Mouse (Mus musculus): ENCODE data around the gene Cald1. TPM values are rescaled to one million over a fixed set of nuclear protein-coding genes. Genes with fewer than 3 reads are reported as not detected.

The Cald1 gene
- polyA plus RNA-seq, 1 experiment from 2014 or later, result 66.1 TPM

- no peaks in the 10 kb centered on the region for H3K9me3 ChIP-seq (ENCODE audit: control insufficient read depth, low read length)
Measured at GRCm38 (mm10) chr6:34717651-34718050, 119.4 kb downstream of the Cald1 start.

DNA sequence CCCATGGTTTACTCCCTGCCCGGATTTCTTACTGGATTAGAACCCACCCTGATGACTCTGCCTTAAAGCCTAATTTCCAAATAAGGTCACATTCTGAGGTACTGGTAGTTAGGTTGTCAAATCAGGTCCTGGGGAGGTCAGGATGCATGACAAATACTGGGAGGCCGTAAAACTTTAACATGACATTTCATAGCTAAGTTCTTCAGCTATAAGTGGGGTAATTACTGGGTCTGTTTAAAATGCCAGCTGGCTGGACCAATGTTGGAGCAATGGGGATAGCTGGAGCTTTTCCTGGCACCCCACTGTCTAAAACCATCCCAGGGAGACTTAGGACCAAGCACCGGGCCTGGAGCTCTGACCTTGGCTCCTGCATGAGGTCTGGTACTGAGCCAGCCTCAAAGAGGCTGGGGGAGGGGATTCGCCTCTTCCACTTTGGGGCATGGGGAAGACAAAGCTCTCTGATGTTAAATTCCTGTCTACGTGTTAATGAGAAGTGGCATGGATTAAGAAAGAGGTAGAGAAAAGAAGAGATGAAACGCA lies 120.9 kb downstream of the Cald1 start:
- ATAC-seq, result no peak
- H3K27ac ChIP-seq (ENCODE audit: low read depth, low read length), result no peak overlapping the region
- H3K4me1 ChIP-seq (ENCODE audit: control insufficient read depth, insufficient read depth, low read depth, low read length), result no peaks in the 10 kb centered on the region
- no peak overlapping the region for H3K4me3 ChIP-seq (ENCODE audit: low read length)
- no peak overlapping the region for H3K9ac ChIP-seq (ENCODE audit: low read depth, low read length)
- WGBS, result 70% methylated on average over 6 of the region's 6 CpGs
- no peaks in the 10 kb centered on the region for H3K9me3 ChIP-seq (ENCODE audit: control insufficient read depth, low read length)
- no peaks in the 10 kb centered on the region for H3K27me3 ChIP-seq (replicated peaks; ENCODE audit: control insufficient read depth, insufficient read depth, low read length)
- no peak overlapping the region for H3K4me2 ChIP-seq (ENCODE audit: low read length)
- no peaks in the 10 kb centered on the region for H3K36me3 ChIP-seq (ENCODE audit: control insufficient read depth, insufficient read depth, low read length)

More at GRCm38 (mm10) chr6:34717651-34718050, 119.4 kb downstream of the Cald1 start:
- Histone ChIP-seq H3K4me2 (ENCODE audit: low read length) (no peak overlapping the region), H3K36me3 (ENCODE audit: control insufficient read depth, insufficient read depth, low read length) (no peaks in the 10 kb centered on the region), H3K27ac (ENCODE audit: low read depth, low read length) (no peak overlapping the region), H3K9ac (ENCODE audit: low read depth, low read length) (no peak overlapping the region), H3K27me3 (replicated peaks; ENCODE audit: control insufficient read depth, insufficient read depth, low read length) (no peaks in the 10 kb centered on the region), H3K4me1 (ENCODE audit: control insufficient read depth, insufficient read depth, low read depth, low read length) (peaks cover 1% of the 10 kb centered on the region; the same call in 1 of the 2 replicates), H3K4me3 (ENCODE audit: low read length) (no peak overlapping the region)
- 87% methylated on average over 4 of the region's 4 CpGs for WGBS
- ATAC-seq, result no peak

- ATAC-seq, result no peak
- WGBS, result 86% methylated on average over 4 of the region's 4 CpGs
- Histone ChIP-seq H3K9me3 (ENCODE audit: control insufficient read depth, low read length) (no peaks in the 10 kb centered on the region), H3K4me3 (ENCODE audit: low read length) (no peak overlapping the region), H3K36me3 (ENCODE audit: control insufficient read depth, insufficient read depth, low read length) (no peaks in the 10 kb centered on the region), H3K9ac (ENCODE audit: low read depth, low read length) (no peak overlapping the region), H3K27ac (ENCODE audit: low read depth, low read length) (no peak overlapping the region), H3K27me3 (replicated peaks; ENCODE audit: control insufficient read depth, insufficient read depth, low read length) (no peaks in the 10 kb centered on the region), H3K4me2 (ENCODE audit: low read length) (no peak overlapping the region), H3K4me1 (ENCODE audit: control insufficient read depth, insufficient read depth, low read depth, low read length) (no peaks in the 10 kb centered on the region)
Measured at GRCm38 (mm10) chr6:34720447-34720846, 122.1 kb downstream of the Cald1 start.

DNA sequence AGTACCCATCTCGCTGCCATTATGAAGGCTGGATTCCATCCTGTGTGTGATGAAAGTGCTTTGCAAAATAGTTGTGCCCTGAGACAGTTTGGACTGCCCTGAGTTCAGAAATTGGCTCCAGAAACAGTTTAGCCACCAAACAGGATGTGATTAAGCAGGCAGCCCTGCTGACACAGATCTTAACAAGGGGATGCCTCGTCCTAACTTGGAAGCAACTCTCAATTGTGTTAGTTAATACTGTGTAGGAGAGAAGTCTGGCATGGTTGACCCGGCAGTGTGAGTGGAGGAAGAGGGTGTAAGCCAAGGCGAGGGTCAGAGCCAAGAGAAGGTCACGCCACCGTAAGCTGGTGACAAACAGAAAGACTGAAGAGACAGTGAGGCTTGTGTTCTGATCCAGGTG lies 123.4 kb downstream of the Cald1 start:
- Histone ChIP-seq H3K27me3 (replicated peaks; ENCODE audit: control insufficient read depth, insufficient read depth, low read length) (no peaks in the 10 kb centered on the region), H3K4me1 (ENCODE audit: control insufficient read depth, insufficient read depth, low read depth, low read length) (no peaks in the 10 kb centered on the region), H3K9me3 (ENCODE audit: control insufficient read depth, low read length) (no peaks in the 10 kb centered on the region), H3K9ac (ENCODE audit: low read depth, low read length) (no peak overlapping the region), H3K4me3 (ENCODE audit: low read length) (no peak overlapping the region), H3K27ac (ENCODE audit: low read depth, low read length) (no peak overlapping the region), H3K4me2 (ENCODE audit: low read length) (no peak overlapping the region), H3K36me3 (ENCODE audit: control insufficient read depth, insufficient read depth, low read length) (no peaks in the 10 kb centered on the region)
- WGBS, result 76% methylated on average over 6 of the region's 6 CpGs
- ATAC-seq, result no peak

- WGBS, result 85% methylated on average over 7 of the region's 7 CpGs
- Histone ChIP-seq H3K9me3 (ENCODE audit: control insufficient read depth, low read length) (no peaks in the 10 kb centered on the region), H3K4me2 (ENCODE audit: low read length) (no peak overlapping the region), H3K36me3 (ENCODE audit: control insufficient read depth, insufficient read depth, low read length) (no peaks in the 10 kb centered on the region), H3K4me3 (ENCODE audit: low read length) (no peak overlapping the region), H3K9ac (ENCODE audit: low read depth, low read length) (no peak overlapping the region), H3K27ac (ENCODE audit: low read depth, low read length) (no peak overlapping the region), H3K4me1 (ENCODE audit: control insufficient read depth, insufficient read depth, low read depth, low read length) (no peaks in the 10 kb centered on the region), H3K27me3 (replicated peaks; ENCODE audit: control insufficient read depth, insufficient read depth, low read length) (no peaks in the 10 kb centered on the region)
- no peak for ATAC-seq
Measured at GRCm38 (mm10) chr6:34722660-34723059, 124.4 kb downstream of the Cald1 start.

GRCm38 (mm10) chr6:34723250-34723904 lies 125.1 kb downstream of the Cald1 start:
- no peak overlapping the region for H3K9ac ChIP-seq (ENCODE audit: low read depth, low read length)
- no peak overlapping the region for H3K4me2 ChIP-seq (ENCODE audit: low read length)
- H3K4me3 ChIP-seq (ENCODE audit: low read length), result no peak overlapping the region
- ATAC-seq, result no peak
- WGBS, result 97% methylated on average over 10 of the region's 10 CpGs
- H3K27me3 ChIP-seq (replicated peaks; ENCODE audit: control insufficient read depth, insufficient read depth, low read length), result no peaks in the 10 kb centered on the region
- H3K36me3 ChIP-seq (ENCODE audit: control insufficient read depth, insufficient read depth, low read length), result no peaks in the 10 kb centered on the region
- no peaks in the 10 kb centered on the region for H3K9me3 ChIP-seq (ENCODE audit: control insufficient read depth, low read length)
- no peak overlapping the region for H3K27ac ChIP-seq (ENCODE audit: low read depth, low read length)
- H3K4me1 ChIP-seq (ENCODE audit: control insufficient read depth, insufficient read depth, low read depth, low read length), result no peaks in the 10 kb centered on the region

GRCm38 (mm10) chr6:34725660-34726059 lies 127.4 kb downstream of the Cald1 start:
- no peaks in the 10 kb centered on the region for H3K27me3 ChIP-seq (replicated peaks; ENCODE audit: control insufficient read depth, insufficient read depth, low read length)
- WGBS, result 68% methylated on average over 1 of the region's 1 CpGs
- H3K36me3 ChIP-seq (ENCODE audit: control insufficient read depth, insufficient read depth, low read length), result no peaks in the 10 kb centered on the region
- ATAC-seq, result no peak
- H3K4me1 ChIP-seq (ENCODE audit: control insufficient read depth, insufficient read depth, low read depth, low read length), result no peaks in the 10 kb centered on the region
- no peak overlapping the region for H3K9ac ChIP-seq (ENCODE audit: low read depth, low read length)
- no peak overlapping the region for H3K4me2 ChIP-seq (ENCODE audit: low read length)
- no peak overlapping the region for H3K4me3 ChIP-seq (ENCODE audit: low read length)
- no peak overlapping the region for H3K27ac ChIP-seq (ENCODE audit: low read depth, low read length)
- no peaks in the 10 kb centered on the region for H3K9me3 ChIP-seq (ENCODE audit: control insufficient read depth, low read length)

GRCm38 (mm10) chr6:34726104-34726503 lies 127.8 kb downstream of the Cald1 start:
- H3K4me1 ChIP-seq (ENCODE audit: control insufficient read depth, insufficient read depth, low read depth, low read length), result peaks cover under 1% of the 10 kb centered on the region; the same call in 1 of the 2 replicates
- whole genome bisulfite sequencing, result 59% methylated on average over 1 of the region's 1 CpGs
- no peak for ATAC-seq
- H3K36me3 ChIP-seq (ENCODE audit: control insufficient read depth, insufficient read depth, low read length), result no peaks in the 10 kb centered on the region
- H3K9me3 ChIP-seq (ENCODE audit: control insufficient read depth, low read length), result no peaks in the 10 kb centered on the region
- no peak overlapping the region for H3K9ac ChIP-seq (ENCODE audit: low read depth, low read length)
- H3K4me2 ChIP-seq (ENCODE audit: low read length), result no peak overlapping the region
- no peak overlapping the region for H3K27ac ChIP-seq (ENCODE audit: low read depth, low read length)
- no peaks in the 10 kb centered on the region for H3K27me3 ChIP-seq (replicated peaks; ENCODE audit: control insufficient read depth, insufficient read depth, low read length)
- H3K4me3 ChIP-seq (ENCODE audit: low read length), result no peak overlapping the region

- no peak overlapping the region for H3K4me3 ChIP-seq (ENCODE audit: low read length)
- H3K36me3 ChIP-seq (ENCODE audit: control insufficient read depth, insufficient read depth, low read length), result no peaks in the 10 kb centered on the region
- H3K4me2 ChIP-seq (ENCODE audit: low read length), result no peak overlapping the region
- no peak overlapping the region for H3K27ac ChIP-seq (ENCODE audit: low read depth, low read length)
- ATAC-seq, result no peak
- 88% methylated on average over 15 of the region's 15 CpGs for WGBS
- no peaks in the 10 kb centered on the region for H3K27me3 ChIP-seq (replicated peaks; ENCODE audit: control insufficient read depth, insufficient read depth, low read length)
- H3K9me3 ChIP-seq (ENCODE audit: control insufficient read depth, low read length), result no peaks in the 10 kb centered on the region
- H3K9ac ChIP-seq (ENCODE audit: low read depth, low read length), result no peak overlapping the region
- H3K4me1 ChIP-seq (ENCODE audit: control insufficient read depth, insufficient read depth, low read depth, low read length), result peaks cover 7% of the 10 kb centered on the region
Measured at GRCm38 (mm10) chr6:34727316-34727983, 129.2 kb downstream of the Cald1 start.
